Mouse (Mus musculus): ENCODE measurements around the gene Dhtkd1. TPM values are rescaled to one million over a fixed set of nuclear protein-coding genes. Genes with fewer than 3 reads are reported as not detected.
"Not testable (repeated sequence)": the region's sequence is repeated elsewhere in the genome, so short reads cannot be mapped to it uniquely, and the experiment has no call there.

Gene Dhtkd1
- 9.4 and 16.8 TPM in 2 replicates for polyA plus RNA-seq (2012; rRNA removed)

DNA sequence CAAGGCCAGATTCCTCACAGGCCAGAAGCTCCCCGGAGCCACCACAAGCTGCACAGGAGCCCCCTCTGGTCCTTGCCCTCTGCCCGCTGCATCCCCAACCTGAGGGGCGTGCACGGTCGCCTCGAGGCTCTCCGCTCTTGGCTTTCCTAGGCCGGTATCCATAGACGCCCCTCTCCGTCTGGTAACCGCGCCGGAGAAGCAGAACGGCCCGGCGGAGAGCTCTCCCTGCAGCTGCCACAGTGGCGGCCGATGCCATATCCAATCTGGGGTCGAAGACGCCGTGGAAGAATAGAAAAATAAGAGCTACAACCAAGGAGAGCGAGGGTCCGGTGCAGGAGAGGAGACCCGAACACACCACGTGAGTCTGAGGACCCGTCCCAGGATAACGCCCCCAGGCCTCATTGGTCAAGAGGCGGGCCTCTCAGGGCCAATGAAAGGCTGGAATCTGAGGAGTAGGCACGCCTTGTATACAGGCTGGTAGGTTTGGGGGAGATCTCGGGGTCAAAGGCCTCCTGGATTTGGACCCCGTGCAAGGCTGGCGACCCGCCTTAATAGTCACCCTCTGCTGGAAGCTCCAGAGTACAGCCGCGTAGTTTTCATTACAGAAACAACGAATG is at the start of gene Dhtkd1:
TSS of gene Dhtkd1 (minus strand) at position 377 of the 617 bp plus-strand sequence.
- TF ChIP-seq CTCF (IDR thresholded peaks at IDR 0.05; ENCODE audit: borderline replicate concordance, extremely low read depth, insufficient read depth, insufficient read length) = peak; percentile 31; the same call in 1 of the 2 replicates
- peak; percentile 4; the same call in 1 of the 2 replicates for TF ChIP-seq POLR2A (IDR thresholded peaks at IDR 0.05; ENCODE audit: borderline replicate concordance, extremely low read depth, insufficient read depth, insufficient read length, poor library complexity, severe bottlenecking)
- peak; percentile 85 for DNase-seq (ENCODE audit: low read depth)

GRCm38 (mm10) chr2:5977532-5977931 is 34.9 kb upstream of the Dhtkd1 start:
- TF ChIP-seq POLR2A (IDR thresholded peaks at IDR 0.05; ENCODE audit: borderline replicate concordance, extremely low read depth, insufficient read depth, insufficient read length, poor library complexity, severe bottlenecking) (no peak), CTCF (IDR thresholded peaks at IDR 0.05; ENCODE audit: borderline replicate concordance, extremely low read depth, insufficient read depth, insufficient read length) (no peak)
- no peak for DNase-seq (ENCODE audit: low read depth)

DNA sequence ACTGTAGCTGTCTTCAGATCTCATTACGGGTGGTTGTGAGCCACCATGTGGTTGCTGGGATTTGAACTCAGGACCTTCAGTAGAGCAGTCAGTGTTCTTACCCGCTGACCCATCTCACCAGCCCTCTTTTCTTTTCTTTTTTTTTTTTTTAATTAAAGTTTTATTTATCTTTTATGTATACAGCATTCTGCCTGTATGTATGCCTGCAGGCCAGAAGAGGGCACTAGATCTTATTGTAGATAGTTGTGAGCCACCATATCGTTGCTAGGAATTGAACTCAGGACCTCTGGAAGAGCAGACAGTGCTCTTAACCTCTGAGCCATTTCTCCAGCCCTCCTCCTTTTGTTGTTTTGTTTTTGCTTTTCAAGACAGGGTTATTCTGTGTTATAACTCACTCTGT is 28.0 kb upstream of the Dhtkd1 start:
- DNase-seq (ENCODE audit: low read depth) = not testable (repeated sequence)

- no peak for DNase-seq (ENCODE audit: low read depth)
- TF ChIP-seq POLR2A (IDR thresholded peaks at IDR 0.05; ENCODE audit: borderline replicate concordance, extremely low read depth, insufficient read depth, insufficient read length, poor library complexity, severe bottlenecking) (no peak), CTCF (IDR thresholded peaks at IDR 0.05; ENCODE audit: borderline replicate concordance, extremely low read depth, insufficient read depth, insufficient read length) (no peak)
Observed at GRCm38 (mm10) chr2:5965972-5966371, 23.4 kb upstream of the Dhtkd1 start.

GRCm38 (mm10) chr2:5963729-5964128 is 21.1 kb upstream of the Dhtkd1 start:
- DNase-seq (ENCODE audit: low read depth) = not testable (repeated sequence)

DNA sequence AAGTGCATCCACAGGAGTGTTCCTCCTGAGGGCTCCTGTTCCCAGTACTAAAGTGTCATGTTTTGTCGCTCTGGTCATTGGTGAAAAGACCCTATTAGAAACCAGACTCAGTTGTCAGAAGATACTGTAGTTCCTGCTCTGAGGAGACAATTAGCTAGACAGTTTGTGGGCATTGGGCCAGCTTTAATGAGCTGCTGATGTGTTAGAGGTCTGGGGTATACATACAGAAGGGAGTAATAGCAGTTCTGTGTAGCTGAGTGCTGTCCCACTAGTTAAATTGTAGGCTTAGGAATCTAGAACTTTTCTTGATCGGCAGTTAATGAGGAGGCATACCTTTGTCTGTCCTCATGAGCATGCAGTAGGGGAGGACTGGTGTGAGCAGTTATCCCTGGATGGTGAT is 19.7 kb upstream of the Dhtkd1 start:
- peak; percentile 89 for DNase-seq (ENCODE audit: low read depth)
- TF ChIP-seq CTCF (IDR thresholded peaks at IDR 0.05; ENCODE audit: borderline replicate concordance, extremely low read depth, insufficient read depth, insufficient read length) (no peak), POLR2A (IDR thresholded peaks at IDR 0.05; ENCODE audit: borderline replicate concordance, extremely low read depth, insufficient read depth, insufficient read length, poor library complexity, severe bottlenecking) (no peak)

DNA sequence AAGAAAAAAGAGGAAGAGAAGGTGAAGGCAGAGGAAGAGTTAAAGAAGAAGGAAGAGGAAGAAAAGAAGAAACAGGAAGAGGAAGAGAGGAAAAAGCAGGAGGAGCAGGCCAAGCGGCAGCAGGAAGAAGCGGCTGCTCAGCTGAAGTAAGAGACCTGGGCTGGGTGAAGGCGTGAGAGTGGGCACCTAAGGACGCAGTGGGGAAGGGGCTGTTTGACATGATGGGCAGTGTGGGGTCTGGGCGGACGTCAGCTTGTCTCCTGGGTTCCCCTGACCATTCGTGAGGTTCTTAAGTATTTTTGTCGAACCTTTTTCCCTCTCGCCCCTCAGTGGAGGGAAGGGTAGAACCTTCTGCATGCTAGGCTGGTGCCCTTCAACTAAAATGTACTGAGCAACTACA is 15.1 kb upstream of the Dhtkd1 start:
- DNase-seq (ENCODE audit: low read depth) = no peak
- TF ChIP-seq POLR2A (IDR thresholded peaks at IDR 0.05; ENCODE audit: borderline replicate concordance, extremely low read depth, insufficient read depth, insufficient read length, poor library complexity, severe bottlenecking) (no peak), CTCF (IDR thresholded peaks at IDR 0.05; ENCODE audit: borderline replicate concordance, extremely low read depth, insufficient read depth, insufficient read length) (no peak)

GRCm38 (mm10) chr2:5951621-5952211 is 9.1 kb upstream of the Dhtkd1 start:
- DNase-seq (ENCODE audit: low read depth) = peak; percentile 36
- TF ChIP-seq CTCF (IDR thresholded peaks at IDR 0.05; ENCODE audit: borderline replicate concordance, extremely low read depth, insufficient read depth, insufficient read length) = no peak
- TF ChIP-seq POLR2A (IDR thresholded peaks at IDR 0.05; ENCODE audit: borderline replicate concordance, extremely low read depth, insufficient read depth, insufficient read length, poor library complexity, severe bottlenecking) = no peak

- peak; percentile 99 for DNase-seq (ENCODE audit: low read depth)
- TF ChIP-seq CTCF (IDR thresholded peaks at IDR 0.05; ENCODE audit: borderline replicate concordance, extremely low read depth, insufficient read depth, insufficient read length) (no peak), POLR2A (IDR thresholded peaks at IDR 0.05; ENCODE audit: borderline replicate concordance, extremely low read depth, insufficient read depth, insufficient read length, poor library complexity, severe bottlenecking) (peak; percentile 72; the same call in 1 of the 2 replicates)
Observed at GRCm38 (mm10) chr2:5950766-5951595, 8.4 kb upstream of the Dhtkd1 start, which contains the start of gene Upf2. Upf2 (plus strand) TSS chr2:5951469.

DNA sequence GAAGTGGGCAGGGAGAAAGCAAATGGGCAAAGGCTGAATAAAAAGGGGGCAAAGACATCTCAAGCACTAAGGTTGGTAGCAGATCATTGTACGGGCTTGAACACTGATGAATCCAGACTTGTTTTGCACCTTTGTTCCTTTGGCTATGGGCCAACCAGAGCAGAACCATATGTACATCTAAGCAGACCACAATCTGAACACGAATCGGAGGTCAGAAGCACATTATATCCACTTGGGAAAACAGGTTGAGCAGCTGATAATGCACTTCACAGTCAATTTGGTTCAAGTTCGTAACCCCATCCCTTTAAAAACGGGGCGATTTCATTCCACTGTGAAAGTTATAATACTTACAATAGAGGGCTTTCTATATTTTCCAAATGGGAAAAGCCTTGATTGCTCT is 7.7 kb upstream of the Dhtkd1 start:
- TF ChIP-seq CTCF (IDR thresholded peaks at IDR 0.05; ENCODE audit: borderline replicate concordance, extremely low read depth, insufficient read depth, insufficient read length) = no peak
- no peak for TF ChIP-seq POLR2A (IDR thresholded peaks at IDR 0.05; ENCODE audit: borderline replicate concordance, extremely low read depth, insufficient read depth, insufficient read length, poor library complexity, severe bottlenecking)
- peak; percentile 61 for DNase-seq (ENCODE audit: low read depth)

- not testable (repeated sequence) for DNase-seq (ENCODE audit: low read depth)
Observed at GRCm38 (mm10) chr2:5949821-5950220, 7.2 kb upstream of the Dhtkd1 start.

DNA sequence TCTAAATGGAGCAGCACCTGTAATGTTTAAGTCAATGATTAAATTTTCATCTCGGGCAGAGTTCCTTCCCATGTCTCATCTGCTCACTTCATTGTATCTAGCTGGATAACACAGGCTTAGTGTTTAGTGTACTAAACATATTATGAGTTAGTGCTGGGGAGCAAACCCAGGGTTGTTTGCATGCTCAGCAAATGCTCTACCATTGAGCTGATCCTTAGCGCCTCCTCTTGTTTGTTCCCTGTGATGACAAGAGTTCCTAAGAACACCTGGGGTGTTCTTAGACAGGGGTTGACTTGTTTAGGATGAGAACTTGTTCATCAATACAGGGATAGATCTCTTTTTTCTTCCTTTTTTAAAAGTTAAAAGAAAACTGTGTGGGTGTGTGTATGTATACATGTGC is 6.4 kb upstream of the Dhtkd1 start:
- no peak for TF ChIP-seq POLR2A (IDR thresholded peaks at IDR 0.05; ENCODE audit: borderline replicate concordance, extremely low read depth, insufficient read depth, insufficient read length, poor library complexity, severe bottlenecking)
- DNase-seq (ENCODE audit: low read depth) = no peak
